Mouse (Mus musculus): ENCODE results near the gene Btbd18. TPM values are rescaled to one million over a fixed set of nuclear protein-coding genes. Genes with fewer than 3 reads are reported as not detected.

Btbd18 gene
- polyA plus RNA-seq, 1 experiment from 2014 or later, result 0.20 TPM

GRCm38 (mm10) chr2:84626366-84626975 is 32.4 kb upstream of the Btbd18 start:
- Histone ChIP-seq H3K27ac (ENCODE audit: low read depth, low read length) (peak overlapping the region; percentile 46; the same call in 1 of the 2 replicates), H3K4me3 (ENCODE audit: low read depth, low read length) (no peak overlapping the region), H3K4me1 (ENCODE audit: control insufficient read depth, insufficient read depth, low read length) (peaks cover 39% of the 10 kb centered on the region), H3K9ac (ENCODE audit: low read depth, low read length) (no peak overlapping the region), H3K36me3 (ENCODE audit: control insufficient read depth, insufficient read depth, low read length) (peaks cover 7% of the 10 kb centered on the region), H3K4me2 (0 out of 2 replicates have a peak overlapping the region, but pooled peaks have one; percentile 11), H3K9me3 (replicated peaks; ENCODE audit: control insufficient read depth, low read length) (no peaks in the 10 kb centered on the region), H3K27me3 (ENCODE audit: control insufficient read depth, insufficient read depth, low read length) (no peaks in the 10 kb centered on the region)
- no peak for ATAC-seq (replicated peaks; ENCODE audit: insufficient number of reproducible peaks, low FRiP score, low TSS enrichment)
- WGBS (ENCODE audit: insufficient replicate concordance), result 62% methylated on average over 7 of the region's 7 CpGs

GRCm38 (mm10) chr2:84627036-84627435 is 31.8 kb upstream of the Btbd18 start:
- H3K9me3 ChIP-seq (replicated peaks; ENCODE audit: control insufficient read depth, low read length), result no peaks in the 10 kb centered on the region
- peaks cover 44% of the 10 kb centered on the region for H3K4me1 ChIP-seq (ENCODE audit: control insufficient read depth, insufficient read depth, low read length)
- WGBS (ENCODE audit: insufficient replicate concordance), result 37% methylated on average over 3 of the region's 3 CpGs
- H3K27ac ChIP-seq (ENCODE audit: low read depth, low read length), result peak overlapping the region; percentile 46
- H3K36me3 ChIP-seq (ENCODE audit: control insufficient read depth, insufficient read depth, low read length), result peaks cover 7% of the 10 kb centered on the region
- H3K9ac ChIP-seq (ENCODE audit: low read depth, low read length), result 0 out of 2 replicates have a peak overlapping the region, but pooled peaks have one; percentile 23
- H3K4me3 ChIP-seq (ENCODE audit: low read depth, low read length), result no peak overlapping the region
- no peak overlapping the region for H3K4me2 ChIP-seq
- no peak for ATAC-seq (replicated peaks; ENCODE audit: insufficient number of reproducible peaks, low FRiP score, low TSS enrichment)
- no peaks in the 10 kb centered on the region for H3K27me3 ChIP-seq (ENCODE audit: control insufficient read depth, insufficient read depth, low read length)

- H3K4me2 ChIP-seq, result peak overlapping the region; percentile 54; the same call in 1 of the 2 replicates
- peaks cover 63% of the 10 kb centered on the region for H3K4me1 ChIP-seq (ENCODE audit: control insufficient read depth, insufficient read depth, low read length)
Observed at GRCm38 (mm10) chr2:84632001-84632400, 26.9 kb upstream of the Btbd18 start.

GRCm38 (mm10) chr2:84632999-84633398 is 25.9 kb upstream of the Btbd18 start:
- Histone ChIP-seq H3K4me3 (ENCODE audit: low read depth, low read length) (no peak overlapping the region), H3K27me3 (ENCODE audit: control insufficient read depth, insufficient read depth, low read length) (no peaks in the 10 kb centered on the region), H3K4me1 (ENCODE audit: control insufficient read depth, insufficient read depth, low read length) (peaks cover 65% of the 10 kb centered on the region), H3K9ac (ENCODE audit: low read depth, low read length) (peak overlapping the region; percentile 64), H3K4me2 (peak overlapping the region; percentile 54), H3K9me3 (replicated peaks; ENCODE audit: control insufficient read depth, low read length) (no peaks in the 10 kb centered on the region), H3K27ac (ENCODE audit: low read depth, low read length) (peak overlapping the region; percentile 98), H3K36me3 (ENCODE audit: control insufficient read depth, insufficient read depth, low read length) (no peaks in the 10 kb centered on the region)
- WGBS (ENCODE audit: insufficient replicate concordance), result 0% methylated on average over 3 of the region's 3 CpGs
- ATAC-seq (replicated peaks; ENCODE audit: insufficient number of reproducible peaks, low FRiP score, low TSS enrichment), result no peak; the same call in 1 of the 2 replicates

More at GRCm38 (mm10) chr2:84632001-84632400, 26.9 kb upstream of the Btbd18 start:
- WGBS (ENCODE audit: insufficient replicate concordance), result 89% methylated on average over 1 of the region's 1 CpGs
- no peak for ATAC-seq (replicated peaks; ENCODE audit: insufficient number of reproducible peaks, low FRiP score, low TSS enrichment)
- H3K9me3 ChIP-seq (replicated peaks; ENCODE audit: control insufficient read depth, low read length), result no peaks in the 10 kb centered on the region
- peak overlapping the region; percentile 98 for H3K27ac ChIP-seq (ENCODE audit: low read depth, low read length)
- no peaks in the 10 kb centered on the region for H3K27me3 ChIP-seq (ENCODE audit: control insufficient read depth, insufficient read depth, low read length)
- no peak overlapping the region for H3K4me3 ChIP-seq (ENCODE audit: low read depth, low read length)
- no peak overlapping the region for H3K9ac ChIP-seq (ENCODE audit: low read depth, low read length)
- no peaks in the 10 kb centered on the region for H3K36me3 ChIP-seq (ENCODE audit: control insufficient read depth, insufficient read depth, low read length)

- Histone ChIP-seq H3K4me2 (peak overlapping the region; percentile 61), H3K36me3 (ENCODE audit: control insufficient read depth, insufficient read depth, low read length) (no peaks in the 10 kb centered on the region), H3K27ac (ENCODE audit: low read depth, low read length) (peak overlapping the region; percentile 98), H3K9ac (ENCODE audit: low read depth, low read length) (peak overlapping the region; percentile 64), H3K4me3 (ENCODE audit: low read depth, low read length) (peak overlapping the region; percentile 5; the same call in 1 of the 2 replicates), H3K27me3 (ENCODE audit: control insufficient read depth, insufficient read depth, low read length) (no peaks in the 10 kb centered on the region), H3K9me3 (replicated peaks; ENCODE audit: control insufficient read depth, low read length) (no peaks in the 10 kb centered on the region), H3K4me1 (ENCODE audit: control insufficient read depth, insufficient read depth, low read length) (peaks cover 71% of the 10 kb centered on the region)
- WGBS (ENCODE audit: insufficient replicate concordance), result 29% methylated on average over 4 of the region's 4 CpGs
- no peak for ATAC-seq (replicated peaks; ENCODE audit: insufficient number of reproducible peaks, low FRiP score, low TSS enrichment)
Observed at GRCm38 (mm10) chr2:84634006-84634405, 24.9 kb upstream of the Btbd18 start.

- peak overlapping the region; percentile 31 for H3K4me3 ChIP-seq (ENCODE audit: low read depth, low read length)
- 15% methylated on average over 4 of the region's 4 CpGs for WGBS (ENCODE audit: insufficient replicate concordance)
- peaks cover 73% of the 10 kb centered on the region for H3K4me1 ChIP-seq (ENCODE audit: control insufficient read depth, insufficient read depth, low read length)
- no peaks in the 10 kb centered on the region for H3K9me3 ChIP-seq (replicated peaks; ENCODE audit: control insufficient read depth, low read length)
- H3K27ac ChIP-seq (ENCODE audit: low read depth, low read length), result peak overlapping the region; percentile 98
- peak overlapping the region; percentile 61 for H3K4me2 ChIP-seq
- peak overlapping the region; percentile 64 for H3K9ac ChIP-seq (ENCODE audit: low read depth, low read length)
- no peaks in the 10 kb centered on the region for H3K36me3 ChIP-seq (ENCODE audit: control insufficient read depth, insufficient read depth, low read length)
- H3K27me3 ChIP-seq (ENCODE audit: control insufficient read depth, insufficient read depth, low read length), result no peaks in the 10 kb centered on the region
- ATAC-seq (replicated peaks; ENCODE audit: insufficient number of reproducible peaks, low FRiP score, low TSS enrichment), result no peak
Observed at GRCm38 (mm10) chr2:84634934-84635482, 23.9 kb upstream of the Btbd18 start.

- H3K4me3 ChIP-seq (ENCODE audit: low read depth, low read length), result peak overlapping the region; percentile 31; the same call in 1 of the 2 replicates
- ATAC-seq (replicated peaks; ENCODE audit: insufficient number of reproducible peaks, low FRiP score, low TSS enrichment), result peak; percentile 88
- no peaks in the 10 kb centered on the region for H3K9me3 ChIP-seq (replicated peaks; ENCODE audit: control insufficient read depth, low read length)
- H3K4me1 ChIP-seq (ENCODE audit: control insufficient read depth, insufficient read depth, low read length), result peaks cover 78% of the 10 kb centered on the region
- H3K27ac ChIP-seq (ENCODE audit: low read depth, low read length), result peak overlapping the region; percentile 98
- H3K4me2 ChIP-seq, result peak overlapping the region; percentile 61
- peak overlapping the region; percentile 64 for H3K9ac ChIP-seq (ENCODE audit: low read depth, low read length)
- no peaks in the 10 kb centered on the region for H3K36me3 ChIP-seq (ENCODE audit: control insufficient read depth, insufficient read depth, low read length)
- 2% methylated on average over 2 of the region's 2 CpGs for WGBS (ENCODE audit: insufficient replicate concordance)
- no peaks in the 10 kb centered on the region for H3K27me3 ChIP-seq (ENCODE audit: control insufficient read depth, insufficient read depth, low read length)
Observed at GRCm38 (mm10) chr2:84635611-84636010, 23.3 kb upstream of the Btbd18 start.

GRCm38 (mm10) chr2:84636231-84636741 is 22.6 kb upstream of the Btbd18 start:
- no peaks in the 10 kb centered on the region for H3K9me3 ChIP-seq (replicated peaks; ENCODE audit: control insufficient read depth, low read length)
- peak overlapping the region; percentile 61 for H3K4me2 ChIP-seq
- WGBS (ENCODE audit: insufficient replicate concordance), result 17% methylated on average over 8 of the region's 8 CpGs
- no peaks in the 10 kb centered on the region for H3K36me3 ChIP-seq (ENCODE audit: control insufficient read depth, insufficient read depth, low read length)
- no peak for ATAC-seq (replicated peaks; ENCODE audit: insufficient number of reproducible peaks, low FRiP score, low TSS enrichment)
- peak overlapping the region; percentile 31 for H3K4me3 ChIP-seq (ENCODE audit: low read depth, low read length)
- H3K27ac ChIP-seq (ENCODE audit: low read depth, low read length), result peak overlapping the region; percentile 98
- peak overlapping the region; percentile 64 for H3K9ac ChIP-seq (ENCODE audit: low read depth, low read length)
- H3K27me3 ChIP-seq (ENCODE audit: control insufficient read depth, insufficient read depth, low read length), result no peaks in the 10 kb centered on the region
- peaks cover 83% of the 10 kb centered on the region for H3K4me1 ChIP-seq (ENCODE audit: control insufficient read depth, insufficient read depth, low read length)
